Mouse (Mus musculus) left cerebral cortex, adult 2 months (tissue): ENCODE results near the gene Kcnh7. TPM values are rescaled to one million over a fixed set of nuclear protein-coding genes. Genes with fewer than 3 reads are reported as not detected.

Experiments
- DNase-seq, 2 experiments: peaks; one replicate each; pipeline ENCODE4 v3.0.0; 2021 to 2022; ENCODE audit warnings: low spot score in 2 of 2, mixed read lengths in 1 of 2; ENCODE audit errors: extremely low spot score in 1 of 2
- H3K27ac ChIP-seq: fragments of 200-600 bp; 2 replicates; pipeline ENCODE4 v1.8.1; 2022
- H3K4me3 ChIP-seq: fragments of 200-600 bp; 2 replicates; pipeline ENCODE4 v1.8.1; 2022
- CTCF ChIP-seq: fragments of 200-600 bp; IDR thresholded peaks from 2 replicates; pipeline ENCODE4 v1.8.1; 2022; ENCODE audit warnings: antibody characterized with exemption, mild to moderate bottlenecking, moderate library complexity
- intact Hi-C: fragments of 180-260 bp; cut with DNase I; formaldehyde crosslinking; loops from one replicate; pipeline ENCODE4 v1.15.1; 2025
- total RNA-seq, 2 experiments: library from RNA; stranded (reverse); gene quantifications; 2 replicates each; pipeline ENCODE4 v1.2.3; 2021

The Kcnh7 gene
- total RNA-seq, 2 experiments from 2014 or later: 103 to 107 TPM

DNA sequence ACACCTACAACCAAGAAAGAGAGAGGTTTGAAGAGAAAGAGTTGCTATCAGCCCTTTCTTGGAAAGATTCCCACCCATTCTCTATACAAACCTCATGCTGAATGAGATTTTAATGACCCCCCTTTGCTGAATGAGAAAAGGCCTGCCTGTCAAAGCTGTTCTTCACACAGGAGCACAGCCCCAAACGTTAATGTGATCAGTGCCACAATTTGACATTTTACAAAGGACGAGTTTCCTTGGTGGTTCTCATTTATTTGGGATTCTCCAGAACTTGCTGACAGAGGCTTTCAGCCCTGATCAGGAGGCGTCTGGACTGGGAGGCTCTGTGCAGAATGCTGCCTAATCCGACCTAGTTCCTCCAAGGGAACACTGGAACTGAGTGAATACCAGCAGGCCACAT, 92.3 kb downstream of the Kcnh7 start:
- Histone ChIP-seq H3K27ac (no peak overlapping the region), H3K4me3 (no peak overlapping the region)
- DNase-seq: no peak
- intact Hi-C loops: no loop called here
- TF ChIP-seq CTCF: no peak

DNA sequence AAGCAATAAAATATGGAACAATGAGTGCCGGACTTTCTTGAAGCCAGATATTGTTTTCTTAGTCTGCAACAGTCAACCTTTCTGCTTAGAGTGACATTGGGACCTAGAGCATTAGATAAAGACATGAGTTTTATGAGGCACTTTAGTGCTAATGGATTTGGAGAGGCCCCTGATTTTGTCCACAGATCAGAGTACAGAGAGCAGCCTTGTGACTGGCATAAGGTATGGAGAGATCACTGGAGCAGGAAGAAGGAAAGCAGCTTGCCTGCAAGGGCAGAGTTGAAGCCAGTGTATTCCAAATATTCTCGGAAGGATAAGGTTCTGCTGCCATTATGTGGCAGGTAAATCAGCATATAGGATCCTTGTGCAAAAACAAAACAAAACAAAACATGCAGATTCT, 93.6 kb downstream of the Kcnh7 start:
- Histone ChIP-seq H3K27ac (no peak overlapping the region), H3K4me3 (no peak overlapping the region)
- no peak for TF ChIP-seq CTCF
- intact Hi-C loops: no loop called here
- no peak for DNase-seq

DNA sequence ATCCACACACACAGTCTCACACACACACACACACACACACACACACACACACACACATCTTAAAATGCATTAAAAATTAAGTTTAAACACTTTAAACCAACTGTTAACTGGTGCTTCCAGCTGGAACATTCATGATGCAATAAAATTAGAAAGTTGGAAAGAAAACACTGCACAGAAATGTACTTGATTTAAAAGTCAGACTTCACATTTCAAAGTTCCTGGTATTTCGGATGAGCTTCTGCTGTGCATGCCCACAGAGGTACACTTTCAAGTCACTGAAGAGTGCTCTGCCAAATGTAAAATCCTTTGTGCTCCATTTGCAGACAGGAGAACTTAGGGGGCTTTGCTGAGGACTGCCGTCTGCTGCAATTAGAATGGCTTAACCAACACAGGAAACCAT, 125.7 kb downstream of the Kcnh7 start:
- intact Hi-C loops: no loop called here
- TF ChIP-seq CTCF: no peak
- Histone ChIP-seq H3K27ac (peak overlapping the region; percentile 38), H3K4me3 (no peak overlapping the region)
- no peak for DNase-seq

- no peak for TF ChIP-seq CTCF
- H3K4me3 ChIP-seq: no peak overlapping the region
- DNase-seq: no peak
- intact Hi-C loops: no loop called here
- H3K27ac ChIP-seq: no peak overlapping the region
These were observed 134.2 kb downstream of the Kcnh7 start for GRCm38 (mm10) chr2:63049884-63050283.

DNA sequence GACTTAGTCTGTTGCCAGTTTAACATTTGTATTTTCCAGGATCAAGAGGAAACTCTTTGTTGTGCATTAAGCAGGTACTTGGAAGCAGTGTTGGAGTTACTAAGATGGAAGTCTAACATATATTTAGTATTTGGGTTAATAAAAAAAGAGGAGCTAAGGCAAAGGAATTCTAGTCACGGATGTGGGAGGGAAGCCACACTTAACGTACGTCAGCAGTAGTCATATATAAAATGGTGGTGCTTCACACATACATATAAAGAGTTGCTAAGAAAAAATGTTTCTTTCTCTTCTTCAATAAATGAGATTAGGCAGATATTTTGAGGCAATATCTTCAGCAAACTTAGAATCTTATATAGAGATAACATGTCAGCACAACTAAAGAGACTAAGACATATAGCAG, 144.4 kb downstream of the Kcnh7 start:
- intact Hi-C loops: no loop called here
- no peak overlapping the region for H3K27ac ChIP-seq
- DNase-seq: no peak
- no peak for TF ChIP-seq CTCF
- no peak overlapping the region for H3K4me3 ChIP-seq

DNA sequence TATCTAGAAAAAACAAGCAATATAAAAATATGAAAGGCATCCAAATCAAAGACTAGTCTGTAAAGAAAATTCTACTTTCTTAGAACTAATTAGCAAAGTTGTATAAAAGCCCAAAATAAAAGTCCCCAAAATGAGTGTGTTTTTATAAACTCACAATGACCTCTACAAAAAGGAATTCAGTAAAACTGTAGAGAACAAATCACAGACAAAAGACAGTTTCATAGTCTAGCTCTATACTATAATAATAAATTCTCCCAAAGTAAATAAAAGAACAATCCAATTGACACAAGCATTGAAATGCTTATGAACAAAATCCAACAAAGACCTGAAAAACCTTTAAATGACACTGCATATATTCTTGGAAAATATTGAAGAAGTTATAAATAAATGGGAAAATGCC, 169.2 kb downstream of the Kcnh7 start:
- TF ChIP-seq CTCF: no peak
- Histone ChIP-seq H3K4me3 (no peak overlapping the region), H3K27ac (no peak overlapping the region)
- DNase-seq: no peak
- intact Hi-C loops: no loop called here

- Histone ChIP-seq H3K27ac (peak overlapping the region; percentile 4; the same call in 1 of the 2 replicates), H3K4me3 (no peak overlapping the region)
- intact Hi-C loops: no loop called here
- no peak for DNase-seq
- TF ChIP-seq CTCF: no peak
These were observed 174.9 kb downstream of the Kcnh7 start for GRCm38 (mm10) chr2:63009141-63009540.

- intact Hi-C loops: no loop called here
- no peak for TF ChIP-seq CTCF
- Histone ChIP-seq H3K4me3 (no peak overlapping the region), H3K27ac (no peak overlapping the region)
- DNase-seq: no peak
These were observed 181.3 kb downstream of the Kcnh7 start for GRCm38 (mm10) chr2:63002784-63003183.

DNA sequence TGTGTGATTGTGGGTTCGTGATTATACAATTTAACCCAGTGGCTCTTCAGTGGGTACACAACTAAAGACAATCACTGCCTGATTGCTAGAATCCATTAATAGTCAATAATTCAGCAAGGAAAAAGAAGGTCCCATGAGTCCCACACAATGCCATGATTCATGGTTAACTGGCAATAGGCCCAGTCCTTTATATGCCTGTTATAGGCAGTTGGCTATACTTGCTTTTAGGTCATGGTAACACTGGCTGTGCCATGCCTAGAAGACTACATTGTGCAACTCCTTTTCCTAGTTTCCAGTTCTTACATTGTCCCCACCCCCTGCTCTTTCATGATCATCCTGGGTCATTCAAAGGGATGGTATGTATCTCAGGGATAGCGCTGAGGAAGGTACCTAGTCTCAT, 186.4 kb downstream of the Kcnh7 start:
- Histone ChIP-seq H3K4me3 (no peak overlapping the region), H3K27ac (no peak overlapping the region)
- no peak for TF ChIP-seq CTCF
- no peak for DNase-seq
- intact Hi-C loops: no loop called here

DNA sequence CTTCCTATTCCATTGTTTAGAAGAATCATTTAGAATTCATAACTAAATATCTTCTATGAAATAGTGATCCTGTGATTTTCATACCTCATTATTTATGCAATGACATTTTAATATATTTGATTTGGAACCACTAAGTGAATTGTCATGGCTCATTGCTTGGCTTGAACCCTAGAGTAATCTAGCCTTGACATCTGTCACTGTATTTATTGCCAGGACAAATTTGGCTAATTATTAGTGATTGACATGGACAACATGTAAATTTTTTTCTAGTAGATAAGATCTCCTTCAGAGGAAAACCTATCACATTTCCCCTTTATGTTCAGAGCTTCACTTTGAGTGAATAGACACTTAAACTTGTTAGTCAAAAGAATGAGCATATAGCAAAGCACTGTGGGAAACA, 195.5 kb downstream of the Kcnh7 start:
- no peak for TF ChIP-seq CTCF
- no peak overlapping the region for H3K27ac ChIP-seq
- intact Hi-C loops: no loop called here
- no peak overlapping the region for H3K4me3 ChIP-seq
- no peak for DNase-seq

DNA sequence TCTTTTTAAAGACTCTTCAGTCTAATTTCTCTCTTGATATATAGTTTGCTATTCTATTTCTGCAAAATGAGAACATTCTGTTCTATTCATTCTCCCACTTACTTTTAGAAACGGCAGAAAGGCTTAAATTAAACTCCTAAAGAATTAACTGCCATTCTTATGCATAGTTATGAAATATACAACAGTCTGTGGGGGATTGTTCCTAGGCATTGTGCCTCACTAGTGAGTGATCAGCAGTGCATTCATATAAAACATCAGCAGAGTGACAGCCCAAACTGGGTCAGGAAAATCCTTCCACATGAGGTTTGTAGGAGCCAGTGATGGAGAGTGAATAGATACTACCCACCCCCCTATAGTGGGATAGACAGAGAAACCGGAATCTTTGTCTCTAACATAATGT, 200.2 kb downstream of the Kcnh7 start:
- no peak for DNase-seq
- Histone ChIP-seq H3K27ac (peak overlapping the region; percentile 37), H3K4me3 (no peak overlapping the region)
- intact Hi-C loops: no loop called here
- no peak for TF ChIP-seq CTCF

DNA sequence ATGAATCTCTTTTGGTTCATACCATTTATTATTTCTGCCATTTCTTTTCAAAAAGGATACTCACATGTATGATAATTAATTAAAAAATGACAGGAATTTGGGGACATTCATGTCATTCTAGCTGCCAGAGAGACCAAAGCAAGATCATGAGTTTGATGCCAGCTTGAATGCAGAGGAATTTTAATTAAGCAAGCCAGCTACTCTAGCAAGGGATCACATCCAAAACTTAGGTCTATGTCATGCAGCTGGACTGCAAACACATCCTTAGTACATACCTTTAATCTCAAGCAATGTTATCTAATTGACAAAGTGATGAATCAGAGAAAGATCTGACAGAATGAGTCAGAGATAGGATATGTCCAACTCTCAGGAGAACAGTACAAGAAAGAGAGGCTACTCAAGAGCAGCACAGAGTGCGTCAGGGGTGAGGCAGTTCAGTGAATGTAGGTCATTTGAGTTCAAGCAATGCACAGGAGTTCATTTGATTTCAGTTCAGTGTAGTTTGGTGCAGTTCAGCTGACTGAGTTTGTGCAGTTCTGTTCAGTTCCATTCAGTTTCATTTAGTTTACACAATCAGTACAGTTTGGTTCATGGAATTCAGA, 248.7 kb downstream of the Kcnh7 start:
- Histone ChIP-seq H3K27ac (no peak overlapping the region), H3K4me3 (no peak overlapping the region)
- no peak for TF ChIP-seq CTCF
- intact Hi-C loops: no loop called here
- no peak for DNase-seq

DNA sequence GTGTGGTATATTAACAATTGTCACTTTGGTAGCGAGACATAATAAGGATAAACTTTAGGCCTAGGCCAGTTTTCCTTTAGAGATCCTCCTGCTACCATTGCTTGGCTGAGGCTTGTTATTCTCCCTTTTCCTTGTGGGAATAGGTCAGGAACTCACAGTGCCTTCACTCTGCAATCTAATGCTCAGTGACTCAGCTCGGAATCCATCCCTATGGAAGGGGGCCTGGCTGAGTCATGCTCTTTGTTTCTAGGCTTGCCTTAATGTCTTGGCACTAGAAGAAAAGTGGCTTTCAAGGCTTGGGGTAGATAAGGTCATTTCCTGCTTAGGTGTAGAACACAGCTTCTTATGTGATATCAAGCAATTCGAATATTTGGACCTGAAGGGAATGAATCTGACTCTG, 255.6 kb downstream of the Kcnh7 start:
- DNase-seq: no peak
- intact Hi-C loops: loop anchor here (10.0 kb wide), 1 partner anchor 526 kb away; no protein-coding TSS in a partner anchor
- no peak overlapping the region for H3K4me3 ChIP-seq
- TF ChIP-seq CTCF: no peak
- H3K27ac ChIP-seq: no peak overlapping the region
